Mouse (Mus musculus): ENCODE results near the gene Plaur. TPM values are rescaled to one million over a fixed set of nuclear protein-coding genes. Genes with fewer than 3 reads are reported as not detected.

The Plaur gene
- polyA plus RNA-seq, 1 experiment from 2014 or later = 2.1 TPM

Other genes starting within 250 kb of the Plaur start
- 4.9 and 5.8 TPM in 2 replicates for gene Zfp109, start 224.9 kb upstream of the Plaur start, polyA plus RNA-seq (2014; fragmentation: Nextera tagmentation; extraction: Ambion mirVana)
- gene Zfp108, start 207.7 kb upstream of the Plaur start, polyA plus RNA-seq (2014; fragmentation: Nextera tagmentation; extraction: Ambion mirVana) = 3.1 and 3.8 TPM in 2 replicates
- 10.4 and 10.6 TPM in 2 replicates for gene Zfp93, start 192.1 kb upstream of the Plaur start, polyA plus RNA-seq (2014; fragmentation: Nextera tagmentation; extraction: Ambion mirVana)
- gene Zfp61, start 161.3 kb upstream of the Plaur start, polyA plus RNA-seq (2014; fragmentation: Nextera tagmentation; extraction: Ambion mirVana) = 50.1 and 51.2 TPM in 2 replicates
- 13.2 and 14.2 TPM in 2 replicates for gene Zfp94, start 145.8 kb upstream of the Plaur start, polyA plus RNA-seq (2014; fragmentation: Nextera tagmentation; extraction: Ambion mirVana)
- gene Tescl, start 128.5 kb upstream of the Plaur start, polyA plus RNA-seq (2014; fragmentation: Nextera tagmentation; extraction: Ambion mirVana) = not detected in 2 replicates
- not detected in 2 replicates for gene Lypd5, start 113.3 kb upstream of the Plaur start, polyA plus RNA-seq (2014; fragmentation: Nextera tagmentation; extraction: Ambion mirVana)
- gene Kcnn4, start 92.2 kb upstream of the Plaur start, polyA plus RNA-seq (2014; fragmentation: Nextera tagmentation; extraction: Ambion mirVana) = 2.6 and 2.7 TPM in 2 replicates
- 20.2 and 22.1 TPM in 2 replicates for gene Smg9, start 62.9 kb upstream of the Plaur start, polyA plus RNA-seq (2014; fragmentation: Nextera tagmentation; extraction: Ambion mirVana)
- not detected in 2 replicates for gene Irgc1, start 10.2 kb upstream of the Plaur start, polyA plus RNA-seq (2014; fragmentation: Nextera tagmentation; extraction: Ambion mirVana)
- 1.9 and 2.2 TPM in 2 replicates for gene Cadm4, start 19.5 kb downstream of the Plaur start, polyA plus RNA-seq (2014; fragmentation: Nextera tagmentation; extraction: Ambion mirVana)
- 65.6 and 75.7 TPM in 2 replicates for gene Zfp428, start 44.5 kb downstream of the Plaur start, polyA plus RNA-seq (2014; fragmentation: Nextera tagmentation; extraction: Ambion mirVana)
- gene AC161166.1, start 50.0 kb downstream of the Plaur start, polyA plus RNA-seq (2014; fragmentation: Nextera tagmentation; extraction: Ambion mirVana) = 0.48 and 0.52 TPM in 2 replicates
- 7.5 and 8.1 TPM in 2 replicates for gene Irgq, start 68.2 kb downstream of the Plaur start, polyA plus RNA-seq (2014; fragmentation: Nextera tagmentation; extraction: Ambion mirVana)
- 0.19 TPM in 1 of 2 replicates, not detected in the other for gene Pinlyp, start 83.6 kb downstream of the Plaur start, polyA plus RNA-seq (2014; fragmentation: Nextera tagmentation; extraction: Ambion mirVana)
- 141 and 148 TPM in 2 replicates for gene Xrcc1, start 83.8 kb downstream of the Plaur start, polyA plus RNA-seq (2014; fragmentation: Nextera tagmentation; extraction: Ambion mirVana)
- gene Ethe1, start 125.1 kb downstream of the Plaur start, polyA plus RNA-seq (2014; fragmentation: Nextera tagmentation; extraction: Ambion mirVana) = 30.8 and 32.2 TPM in 2 replicates
- 2.1 and 2.3 TPM in 2 replicates for gene Zfp575, start 125.2 kb downstream of the Plaur start, polyA plus RNA-seq (2014; fragmentation: Nextera tagmentation; extraction: Ambion mirVana)
- gene Phldb3, start 148.3 kb downstream of the Plaur start, polyA plus RNA-seq (2014; fragmentation: Nextera tagmentation; extraction: Ambion mirVana) = 0.16 and 0.21 TPM in 2 replicates
- gene Lypd3, start 174.1 kb downstream of the Plaur start, polyA plus RNA-seq (2014; fragmentation: Nextera tagmentation; extraction: Ambion mirVana) = 1.7 and 2.8 TPM in 2 replicates
- gene Tex101, start 214.2 kb downstream of the Plaur start, polyA plus RNA-seq (2014; fragmentation: Nextera tagmentation; extraction: Ambion mirVana) = not detected in 2 replicates
- not detected in 2 replicates for gene BC049730, start 246.8 kb downstream of the Plaur start, polyA plus RNA-seq (2014; fragmentation: Nextera tagmentation; extraction: Ambion mirVana)